Mouse (Mus musculus): ENCODE data around the gene Clta. TPM values are rescaled to one million over a fixed set of nuclear protein-coding genes. Genes with fewer than 3 reads are reported as not detected.

The Clta gene
- total and polyA plus RNA-seq, 3 experiments, result 301 to 454 (median 450) TPM

GRCm38 (mm10) chr4:44012376-44013367 is 8.4 kb downstream of the Clta start (continued):
- TF ChIP-seq TCF12 (IDR thresholded peaks at IDR 0.05; ENCODE audit: low read depth, low read length), result peak; percentile 69

GRCm38 (mm10) chr4:44013391-44014070 is 9.3 kb downstream of the Clta start:
- peak overlapping the region; percentile 96 for H3K4me2 ChIP-seq (ENCODE audit: insufficient read depth, low read depth, poor library complexity, severe bottlenecking)
- no peaks in the 10 kb centered on the region for H3K27me3 ChIP-seq (replicated peaks)
- dilution Hi-C loops (cut with MboI; ENCODE audit: extremely low pct_ligation_motif_present, extremely low pct_unique_long_range_greater_than_20kb, low sequenced_read_pairs), result no loop called here
- DNase-seq (ENCODE audit: extremely low read depth), result no peak
- H3K27ac ChIP-seq (ENCODE audit: insufficient read depth, low read depth), result no peak overlapping the region
- no peak for TF ChIP-seq ZC3H11A (IDR thresholded peaks at IDR 0.05; ENCODE audit: low read depth, low read length)
- no peak for TF ChIP-seq CTCF (conservative IDR thresholded peaks at IDR 0.05 in 1 of 2, IDR thresholded peaks at IDR 0.05 in 1 of 2; ENCODE audit: low read depth in 2 of 2, low read length in 2 of 2)
- TF ChIP-seq EP300 (IDR thresholded peaks at IDR 0.05; ENCODE audit: low read length), result no peak
- TF ChIP-seq PAX5 (IDR thresholded peaks at IDR 0.05; ENCODE audit: low read length), result no peak
- no peak for TF ChIP-seq ZKSCAN1 (IDR thresholded peaks at IDR 0.05; ENCODE audit: borderline replicate concordance, low read depth, low read length)
- no peak for TF ChIP-seq SIN3A (IDR thresholded peaks at IDR 0.05; ENCODE audit: low read length)
- no peak for TF ChIP-seq MAFK (IDR thresholded peaks at IDR 0.05; ENCODE audit: insufficient replicate concordance, low read length)
- TF ChIP-seq NRF1 (IDR thresholded peaks at IDR 0.05; ENCODE audit: low read depth, low read length), result no peak
- TF ChIP-seq E2F4 (IDR thresholded peaks at IDR 0.05; ENCODE audit: insufficient replicate concordance, low read depth, low read length), result no peak
- no peak for TF ChIP-seq UBTF (IDR thresholded peaks at IDR 0.05; ENCODE audit: low read depth, low read length)
- no peak for TF ChIP-seq MYC (IDR thresholded peaks at IDR 0.05; ENCODE audit: low read depth, low read length)
- TF ChIP-seq MEF2A (IDR thresholded peaks at IDR 0.05; ENCODE audit: borderline replicate concordance, low read depth, low read length), result no peak
- TF ChIP-seq CHD2 (IDR thresholded peaks at IDR 0.05; ENCODE audit: low read length), result no peak
- no peak for TF ChIP-seq TBP (conservative IDR thresholded peaks at IDR 0.05; ENCODE audit: low read depth, low read length)
- no peak for TF ChIP-seq IRF4 (IDR thresholded peaks at IDR 0.05; ENCODE audit: low read depth, low read length)
- no peak for TF ChIP-seq POLR2AphosphoS2 (IDR thresholded peaks at IDR 0.05; ENCODE audit: low read depth, low read length)
- TF ChIP-seq TCF12 (IDR thresholded peaks at IDR 0.05; ENCODE audit: low read depth, low read length), result no peak
- TF ChIP-seq RAD21 (IDR thresholded peaks at IDR 0.05; ENCODE audit: low read depth, low read length), result no peak
- no peak for TF ChIP-seq GABPA (IDR thresholded peaks at IDR 0.05; ENCODE audit: insufficient replicate concordance, low read depth, low read length)
- TF ChIP-seq MXI1 (IDR thresholded peaks at IDR 0.05; ENCODE audit: low read depth, low read length), result no peak
- peaks cover 60% of the 10 kb centered on the region for H3K79me2 ChIP-seq (replicated peaks; ENCODE audit: control insufficient read depth, extremely low read depth, insufficient read depth, poor library complexity, severe bottlenecking)
- H3K9ac ChIP-seq (ENCODE audit: insufficient read depth, low read depth), result peak overlapping the region; percentile 98
- peaks cover 7 to 49% of the 10 kb centered on the region in 2 experiments for H3K36me3 ChIP-seq (replicated peaks in 1 of 2; ENCODE audit: control insufficient read depth in 1 of 2, insufficient read depth in 1 of 2, low read length in 1 of 2)
- in situ Hi-C loops (cut with MboI; ENCODE audit: low pct_ligation_motif_present, low pct_unique_long_range_greater_than_20kb, low sequenced_read_pairs), result no loop called here
- H3K9me3 ChIP-seq (replicated peaks; ENCODE audit: low read length), result no peaks in the 10 kb centered on the region
- H3K4me3 ChIP-seq (replicated peaks in 1 of 3; ENCODE audit: low read depth in 2 of 3, low read length in 2 of 3, poor library complexity in 1 of 3), result peak overlapping the region; percentile 63 to 90 (median 85)
- H3K4me1 ChIP-seq (ENCODE audit: control insufficient read depth in 1 of 2, insufficient read depth in 2 of 2), result peaks cover 6 to 45% of the 10 kb centered on the region in 2 experiments; a peak in 3 of 4 replicates

Measured in CH12.LX (cell line).